Mouse (Mus musculus): ENCODE data around the gene Sgf29.

- TF ChIP-seq POLR2A (IDR thresholded peaks at IDR 0.05; ENCODE audit: low read depth, low read length) (no peak), CTCF (IDR thresholded peaks at IDR 0.05; ENCODE audit: extremely low read depth, insufficient read depth, insufficient read length, insufficient replicate concordance) (no peak)
These were observed 8.4 kb downstream of the Sgf29 start for GRCm38 (mm10) chr7:126657522-126657921.

Measured in spleen, adult 2 months (tissue).